Mouse (Mus musculus): ENCODE measurements at regions not wholly inside any gene's neighbourhood (a gene's known extent, or its start where the extent isn't known, plus 50 kb on each side); places are given as distances from the start of the nearest gene placed in this dataset.
A peak's percentile ranks its signal among the peaks of the same experiment; 100 is the strongest.
"Not testable (repeated sequence)": the region's sequence is repeated elsewhere in the genome, so short reads cannot be mapped to it uniquely, and the experiment has no call there.

DNA sequence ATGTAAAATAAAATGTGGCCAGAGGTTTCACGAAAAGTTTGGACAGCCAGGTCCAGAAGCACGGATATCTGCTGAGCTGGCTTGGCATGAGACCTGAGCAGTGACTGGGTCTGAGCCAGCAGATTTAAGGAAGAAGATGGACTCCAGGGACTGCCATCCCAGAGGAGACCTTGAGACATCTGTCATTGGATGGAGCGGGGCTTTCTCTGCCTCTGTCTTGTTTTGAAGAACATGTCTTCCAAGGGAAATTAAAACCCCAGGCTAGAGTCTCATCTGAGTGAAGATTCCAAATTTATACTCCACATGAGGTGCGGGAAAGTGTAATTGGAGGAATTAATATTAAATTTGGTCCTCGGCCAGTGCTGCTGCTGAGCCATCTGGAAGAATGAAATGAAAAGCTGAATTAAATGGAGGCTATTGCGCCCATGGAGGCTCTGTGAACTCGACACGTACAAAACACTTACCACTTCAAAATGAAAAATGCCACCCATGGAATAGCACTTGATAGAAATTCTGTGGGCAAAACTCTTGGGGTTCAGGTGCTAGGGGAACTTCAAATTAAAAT lies 129.8 kb upstream of the Adcy2 start:
- WGBS = 84% methylated on average over 8 of the region's 8 CpGs
- no peaks in the 10 kb centered on the region for H3K9me3 ChIP-seq
- no peak overlapping the region for H3K4me2 ChIP-seq (replicated peaks)
- no peaks in the 10 kb centered on the region for H3K36me3 ChIP-seq
- H3K27me3 ChIP-seq = no peaks in the 10 kb centered on the region
- H3K27ac ChIP-seq = no peak overlapping the region
- H3K9ac ChIP-seq (replicated peaks) = no peak overlapping the region
- H3K4me1 ChIP-seq (replicated peaks) = no peaks in the 10 kb centered on the region
- H3K4me3 ChIP-seq (replicated peaks) = no peak overlapping the region
- no peak for ATAC-seq

DNA sequence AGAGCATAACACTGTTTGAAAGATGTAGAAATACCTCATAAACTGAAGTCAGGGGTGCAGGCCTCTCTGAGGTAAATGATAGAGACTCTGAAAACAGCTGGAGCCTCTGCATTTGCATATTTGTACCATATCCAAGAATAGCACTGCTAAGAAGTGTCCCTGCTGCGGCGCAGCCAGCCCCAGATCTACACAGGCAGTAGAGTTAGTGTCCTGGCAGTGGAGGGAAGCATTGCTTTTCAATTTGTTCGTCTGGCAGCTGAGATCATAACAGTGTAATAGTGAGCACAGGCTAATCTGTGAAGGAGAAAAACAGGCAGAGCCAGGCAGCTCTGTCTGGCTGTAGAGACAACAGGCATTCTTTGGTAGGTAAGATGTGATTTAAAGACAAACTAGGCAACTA lies 128.2 kb upstream of the Adcy2 start:
- no peak overlapping the region for H3K27ac ChIP-seq

DNA sequence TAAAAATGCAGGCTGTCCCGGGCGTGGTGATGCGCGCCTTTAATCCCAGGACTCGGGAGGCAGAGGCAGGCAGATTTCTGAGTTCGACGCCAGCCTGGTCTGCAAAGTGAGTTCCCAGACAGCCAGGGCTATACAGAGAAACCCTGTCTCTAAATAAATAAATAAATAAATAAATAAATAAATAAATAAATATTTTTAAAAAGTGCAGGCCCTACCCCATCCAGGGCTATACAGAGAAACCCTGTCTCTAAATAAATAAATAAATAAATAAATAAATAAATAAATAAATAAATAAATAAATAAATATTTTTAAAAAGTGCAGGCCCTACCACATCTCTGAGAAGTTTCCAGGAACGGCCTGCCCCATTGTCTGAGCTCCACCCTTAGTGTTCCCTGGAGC lies 119.4 kb upstream of the Adcy2 start:
- H3K4me3 ChIP-seq (replicated peaks); H3K27me3 ChIP-seq; H3K9me3 ChIP-seq; ATAC-seq; H3K27ac ChIP-seq; H3K9ac ChIP-seq (replicated peaks); H3K36me3 ChIP-seq; H3K4me2 ChIP-seq (replicated peaks); H3K4me1 ChIP-seq (replicated peaks): not testable (repeated sequence)
- 97% methylated on average over 8 of the region's 8 CpGs for WGBS

More for the DNA sequence above, 128.2 kb upstream of the Adcy2 start:
- H3K4me2 ChIP-seq (replicated peaks) = no peak overlapping the region
- H3K4me3 ChIP-seq (replicated peaks) = no peak overlapping the region
- H3K36me3 ChIP-seq = no peaks in the 10 kb centered on the region
- 78% methylated on average over 3 of the region's 3 CpGs for WGBS
- H3K4me1 ChIP-seq (replicated peaks) = no peaks in the 10 kb centered on the region
- no peak overlapping the region for H3K9ac ChIP-seq (replicated peaks)
- no peaks in the 10 kb centered on the region for H3K27me3 ChIP-seq
- ATAC-seq = no peak
- H3K9me3 ChIP-seq = no peaks in the 10 kb centered on the region

DNA sequence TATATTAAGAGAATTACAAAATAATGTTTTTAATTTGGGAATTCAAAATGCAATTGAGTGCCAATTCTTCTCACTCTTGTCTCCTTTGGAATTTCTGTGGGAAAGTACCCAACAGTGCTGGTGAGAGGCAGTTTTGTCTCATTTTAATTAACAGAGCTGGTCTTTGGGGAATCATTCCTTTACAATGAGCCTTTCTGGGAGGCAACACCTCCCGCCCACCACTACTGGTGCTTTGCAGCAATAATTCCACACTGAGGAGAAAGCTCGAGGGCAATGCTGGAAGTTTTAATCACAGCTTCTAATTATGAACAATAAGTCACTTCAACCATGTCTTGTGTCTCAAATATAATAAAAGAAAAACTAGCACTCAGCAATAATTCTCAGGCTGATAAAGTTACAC lies 109.8 kb upstream of the Adcy2 start:
- ATAC-seq = no peak
- Histone ChIP-seq H3K9me3 (no peaks in the 10 kb centered on the region), H3K27ac (no peak overlapping the region), H3K36me3 (no peaks in the 10 kb centered on the region), H3K4me1 (replicated peaks) (no peaks in the 10 kb centered on the region), H3K27me3 (no peaks in the 10 kb centered on the region), H3K4me3 (replicated peaks) (no peak overlapping the region), H3K9ac (replicated peaks) (no peak overlapping the region), H3K4me2 (replicated peaks) (no peak overlapping the region)
- WGBS = 66% methylated on average over 2 of the region's 2 CpGs

DNA sequence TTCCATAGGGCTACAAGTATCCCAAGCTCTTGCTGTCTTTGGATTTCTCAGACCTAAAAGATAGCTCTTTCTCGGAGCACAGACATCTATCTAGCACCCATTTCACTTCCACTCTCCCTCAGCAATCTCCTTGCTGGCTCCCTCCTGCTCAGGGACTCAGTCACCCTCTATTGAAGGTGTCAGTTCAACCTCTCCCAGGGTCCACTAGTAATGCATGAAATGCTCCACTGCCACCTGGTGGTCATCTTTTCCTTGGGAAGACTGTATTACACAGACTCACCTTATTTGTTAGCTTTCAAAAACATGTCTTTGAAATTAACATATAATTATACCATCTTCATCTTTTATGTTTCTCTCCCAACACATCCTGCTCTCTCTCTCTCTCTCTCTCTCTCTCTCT lies 87.3 kb upstream of the Adcy2 start:
- H3K9me3 ChIP-seq = no peaks in the 10 kb centered on the region
- H3K4me1 ChIP-seq (replicated peaks) = no peaks in the 10 kb centered on the region
- H3K9ac ChIP-seq (replicated peaks) = no peak overlapping the region
- WGBS = 48% methylated on average over 1 of the region's 1 CpGs
- no peaks in the 10 kb centered on the region for H3K36me3 ChIP-seq
- ATAC-seq = peak; percentile 78
- no peaks in the 10 kb centered on the region for H3K27me3 ChIP-seq
- H3K4me2 ChIP-seq (replicated peaks) = no peak overlapping the region
- H3K4me3 ChIP-seq (replicated peaks) = no peak overlapping the region
- no peak overlapping the region for H3K27ac ChIP-seq

DNA sequence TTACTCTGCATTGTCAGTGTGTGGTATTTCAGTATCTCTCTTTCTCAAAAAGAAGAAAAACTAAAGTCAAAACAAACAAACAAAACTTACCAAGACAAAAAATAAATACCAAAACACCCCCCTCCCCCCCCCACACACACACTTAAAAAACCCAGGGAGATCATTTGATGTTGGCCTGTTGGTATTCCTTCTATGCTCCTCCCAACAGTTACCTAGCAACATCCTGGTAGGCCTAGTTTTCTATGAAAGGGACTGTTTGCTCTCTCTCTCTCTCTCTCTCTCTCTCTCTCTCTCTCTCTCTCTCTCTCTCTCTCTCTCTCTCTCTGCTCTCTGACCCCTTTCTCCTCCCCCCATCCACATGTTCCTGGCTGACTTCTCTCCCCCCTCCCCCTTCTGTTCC lies 71.0 kb upstream of the Adcy2 start:
- H3K27ac ChIP-seq = no peak overlapping the region
- no peak overlapping the region for H3K4me2 ChIP-seq (replicated peaks)
- H3K4me3 ChIP-seq (replicated peaks) = no peak overlapping the region
- H3K36me3 ChIP-seq = no peaks in the 10 kb centered on the region
- no peak for ATAC-seq
- H3K9ac ChIP-seq (replicated peaks) = no peak overlapping the region
- H3K4me1 ChIP-seq (replicated peaks) = no peaks in the 10 kb centered on the region
- no peaks in the 10 kb centered on the region for H3K27me3 ChIP-seq
- no peaks in the 10 kb centered on the region for H3K9me3 ChIP-seq

DNA sequence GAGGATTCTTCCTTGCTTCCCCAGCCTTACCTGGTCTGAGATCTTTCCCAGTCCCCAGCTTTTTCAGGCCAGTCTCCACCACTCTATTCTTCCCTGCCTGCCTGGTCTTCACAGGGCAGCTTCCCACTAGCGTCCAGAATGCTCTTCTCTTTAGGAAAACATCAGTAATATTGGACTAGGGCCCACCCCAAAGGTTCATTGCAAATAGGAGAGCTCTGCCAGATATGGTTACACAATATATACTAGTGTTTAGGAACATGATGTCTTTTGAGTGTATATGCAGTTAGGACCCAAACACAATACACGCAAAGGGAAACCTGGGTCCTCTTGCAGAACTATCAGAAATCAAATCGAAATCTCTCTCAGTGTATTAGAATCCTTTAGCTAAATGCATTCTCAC lies 70.5 kb upstream of the Adcy2 start:
- WGBS = 92% methylated on average over 3 of the region's 3 CpGs
- H3K4me2 ChIP-seq (replicated peaks) = no peak overlapping the region
- H3K9me3 ChIP-seq = no peaks in the 10 kb centered on the region
- no peaks in the 10 kb centered on the region for H3K4me1 ChIP-seq (replicated peaks)
- H3K9ac ChIP-seq (replicated peaks) = no peak overlapping the region
- no peaks in the 10 kb centered on the region for H3K27me3 ChIP-seq
- no peak overlapping the region for H3K4me3 ChIP-seq (replicated peaks)
- H3K27ac ChIP-seq = no peak overlapping the region
- no peak for ATAC-seq
- no peaks in the 10 kb centered on the region for H3K36me3 ChIP-seq

DNA sequence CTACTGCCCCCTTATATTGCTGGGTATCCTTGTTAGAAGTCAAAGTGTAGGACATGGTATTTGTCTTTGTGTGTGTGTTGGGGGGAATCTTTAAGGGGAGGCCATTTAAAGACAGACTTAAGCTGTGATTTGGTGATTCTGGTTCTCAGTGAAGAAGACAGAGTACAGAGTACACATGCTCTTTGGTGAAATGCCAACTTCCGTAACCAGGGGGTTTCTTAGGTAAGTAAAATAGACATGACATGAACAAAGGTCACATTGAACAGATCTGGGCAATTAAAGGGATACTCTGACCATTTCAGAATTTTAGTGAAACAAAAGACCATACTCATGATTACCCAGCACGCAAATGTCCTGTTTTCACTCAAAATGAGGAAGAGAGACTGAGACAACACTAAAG lies 67.3 kb upstream of the Adcy2 start:
- Histone ChIP-seq H3K4me2 (replicated peaks) (no peak overlapping the region), H3K36me3 (no peaks in the 10 kb centered on the region), H3K4me3 (replicated peaks) (no peak overlapping the region), H3K27me3 (no peaks in the 10 kb centered on the region), H3K27ac (no peak overlapping the region), H3K4me1 (replicated peaks) (no peaks in the 10 kb centered on the region), H3K9ac (replicated peaks) (no peak overlapping the region), H3K9me3 (no peaks in the 10 kb centered on the region)
- WGBS = 87% methylated on average over 2 of the region's 2 CpGs
- ATAC-seq = no peak

DNA sequence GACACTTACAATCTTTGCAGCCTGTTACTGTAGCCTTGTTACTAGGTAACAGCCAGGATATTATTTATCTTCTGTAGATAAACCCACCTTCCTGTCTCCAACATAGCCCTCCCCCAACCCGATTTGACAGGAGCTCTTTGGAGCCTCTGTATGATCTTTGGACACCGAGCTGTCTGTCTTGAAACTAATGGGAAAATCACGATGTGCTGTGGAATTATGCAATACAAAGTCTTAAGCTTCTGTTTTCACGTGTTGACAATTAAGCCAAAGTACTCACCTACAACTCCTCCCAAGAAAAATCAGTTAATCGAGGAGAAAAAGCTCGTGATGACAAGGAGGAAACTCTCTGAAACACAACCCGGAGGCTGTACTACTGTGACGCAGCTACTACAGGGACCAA lies 65.9 kb upstream of the Adcy2 start:
- no peaks in the 10 kb centered on the region for H3K9me3 ChIP-seq
- H3K9ac ChIP-seq (replicated peaks) = no peak overlapping the region
- WGBS = 90% methylated on average over 8 of the region's 8 CpGs
- H3K4me3 ChIP-seq (replicated peaks) = no peak overlapping the region
- no peak overlapping the region for H3K4me2 ChIP-seq (replicated peaks)
- H3K36me3 ChIP-seq = no peaks in the 10 kb centered on the region
- no peak overlapping the region for H3K27ac ChIP-seq
- no peaks in the 10 kb centered on the region for H3K4me1 ChIP-seq (replicated peaks)
- no peaks in the 10 kb centered on the region for H3K27me3 ChIP-seq
- no peak for ATAC-seq

DNA sequence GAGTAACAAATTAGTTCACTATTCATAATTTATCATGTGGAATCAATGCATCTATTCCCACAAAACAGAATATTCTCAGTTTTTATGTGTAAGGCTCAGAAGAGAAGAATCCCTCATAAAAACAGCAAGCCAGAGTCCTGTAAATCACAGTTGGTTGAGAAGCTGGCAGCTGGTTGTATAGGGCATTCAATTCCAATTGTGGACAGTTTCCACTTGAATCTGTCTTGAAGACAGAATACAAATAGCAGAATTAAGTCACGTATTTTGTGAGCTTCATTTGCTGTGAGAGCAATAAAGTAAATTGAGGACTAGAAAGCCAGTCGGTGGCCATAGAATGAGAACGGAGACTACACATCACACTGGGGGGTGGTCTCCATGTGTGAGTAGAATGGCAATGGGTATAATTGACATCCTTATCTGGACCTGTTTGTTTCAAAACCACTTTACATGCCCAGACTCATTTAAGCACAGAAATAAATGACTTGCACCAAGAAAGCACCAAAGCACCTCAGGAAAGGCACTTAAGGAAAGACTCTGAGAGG lies 63.4 kb upstream of the Adcy2 start:
- Histone ChIP-seq H3K4me2 (replicated peaks) (no peak overlapping the region), H3K4me1 (replicated peaks) (no peaks in the 10 kb centered on the region), H3K27ac (no peak overlapping the region), H3K9me3 (no peaks in the 10 kb centered on the region), H3K9ac (replicated peaks) (no peak overlapping the region), H3K36me3 (no peaks in the 10 kb centered on the region), H3K27me3 (no peaks in the 10 kb centered on the region), H3K4me3 (replicated peaks) (no peak overlapping the region)
- 68% methylated on average over 3 of the region's 3 CpGs for WGBS
- no peak for ATAC-seq

DNA sequence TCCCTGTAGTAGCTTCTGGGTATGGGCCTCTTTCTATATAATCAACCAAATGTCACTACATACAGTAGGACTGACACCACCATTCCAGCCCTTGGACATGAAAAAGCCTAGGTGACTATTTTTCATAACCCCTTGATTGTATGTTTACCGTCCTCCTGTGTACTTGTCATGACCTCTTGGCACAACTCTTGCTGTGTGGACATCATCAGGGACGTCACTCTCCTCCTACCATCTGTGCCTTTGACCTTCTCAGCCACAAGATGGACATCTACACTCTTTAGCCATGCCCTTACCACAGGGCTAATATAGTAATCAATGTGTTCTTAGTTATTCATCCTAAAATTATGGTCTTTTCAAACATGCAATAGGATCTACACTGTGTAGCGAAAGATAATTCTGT lies 62.1 kb upstream of the Adcy2 start:
- 87% methylated on average over 3 of the region's 3 CpGs for WGBS
- Histone ChIP-seq H3K4me3 (replicated peaks) (no peak overlapping the region), H3K9me3 (no peaks in the 10 kb centered on the region), H3K9ac (replicated peaks) (no peak overlapping the region), H3K4me1 (replicated peaks) (no peaks in the 10 kb centered on the region), H3K27me3 (no peaks in the 10 kb centered on the region), H3K36me3 (no peaks in the 10 kb centered on the region), H3K4me2 (replicated peaks) (no peak overlapping the region), H3K27ac (no peak overlapping the region)
- ATAC-seq = no peak

Measured in midbrain, embryonic 13.5 days (tissue).